8 mouse cellular contexts compared by ENCODE assay signal in genomic region chr19:6076564-6077393, GRCm38 (mm10). TPM values are rescaled to one million over a fixed set of nuclear protein-coding genes. Genes with fewer than 3 reads are reported as not detected.
A peak's percentile ranks its signal among the peaks of the same experiment; 100 is the strongest.
DNase-seq lines count a peak whose midpoint lies in the region; ATAC-seq lines count a peak whose summit lies in the region.

TSS of gene Vps51 (minus strand) at chr19:6077231.

- 1% methylated on average over 33 of the region's 33 CpGs for whole genome bisulfite sequencing in intestine, embryonic 14.5 days

- H3K9me3 ChIP-seq in intestine, embryonic 14.5 days (ENCODE audit: control insufficient read depth, low read length) = no peaks in the 10 kb centered on the region

- DNase-seq in adrenal gland, adult 2 months = peak; percentile 91
- peak; percentile 92 for DNase-seq in embryo, embryonic 11 days
- DNase-seq in gastrocnemius, postnatal 25 days = peak; percentile 83
- DNase-seq in intestine, embryonic 14.5 days (ENCODE audit: low spot score) = peak; percentile 94
- DNase-seq in left cerebral cortex, postnatal 14 days (ENCODE audit: low spot score in 2 of 2) = peak; percentile 88 to 92
- peak; percentile 78 for DNase-seq in right cerebral cortex, postnatal 14 days
- peak; percentile 74 for DNase-seq in urinary bladder, postnatal 25 days (ENCODE audit: low spot score)

- ATAC-seq in intestine, embryonic 14.5 days (replicated peaks; ENCODE audit: low FRiP score, low TSS enrichment, low read depth) = peak; percentile 82
- ATAC-seq in megakaryocyte-erythroid progenitor cell, adult 5-6 weeks (replicated peaks; ENCODE audit: low FRiP score, low TSS enrichment, poor library complexity, severe bottlenecking) = peak; percentile 98

- peak within 1 kb of the TSS; percentile 72 for H3K9ac ChIP-seq in intestine, embryonic 14.5 days (ENCODE audit: low read length)

- H3K4me3 ChIP-seq in intestine, embryonic 14.5 days (ENCODE audit: low read depth, low read length) = peak within 1 kb of the TSS; percentile 80

- intact Hi-C loops in left cerebral cortex, postnatal 14 days (cut with DNase I) = no loop called here

- peak within 1 kb of the TSS; percentile 81 for H3K27ac ChIP-seq in intestine, embryonic 14.5 days (ENCODE audit: low read depth)

- no peaks in the 10 kb centered on the region for H3K27me3 ChIP-seq in intestine, embryonic 14.5 days (replicated peaks; ENCODE audit: control insufficient read depth, insufficient read depth, low read length)

- H3K4me1 ChIP-seq in intestine, embryonic 14.5 days (replicated peaks; ENCODE audit: control insufficient read depth, insufficient read depth, low read length) = peaks cover 8% of the 10 kb centered on the region

- H3K4me2 ChIP-seq in intestine, embryonic 14.5 days (ENCODE audit: low read length) = peak within 1 kb of the TSS; percentile 97

- peaks cover 49% of the 10 kb centered on the region for H3K36me3 ChIP-seq in intestine, embryonic 14.5 days (ENCODE audit: control insufficient read depth, insufficient read depth, low read length)

RNA-seq across cellular contexts. Expression of gene Vps51, which starts in this region (rescaled TPM):
- 10 to 100 TPM; 57.1 to 60.0 TPM for total RNA-seq in adrenal gland, adult 2 months (2021)
- 64.4 and 66.3 TPM in 2 replicates for polyA plus RNA-seq in adrenal gland, adult 2 months (2012; rRNA removed)
- 10 to 100 TPM; 18.0 to 19.1 TPM for total RNA-seq in gastrocnemius, postnatal 25 days (2021)
- polyA plus RNA-seq in intestine, embryonic 14.5 days (2014; fragmentation: Nextera tagmentation; extraction: Ambion mirVana) = 63.9 and 65.0 TPM in 2 replicates
- 10 to 100 TPM; 73.9 to 87.1 TPM for total RNA-seq in left cerebral cortex, postnatal 14 days (2021)
- total RNA-seq in megakaryocyte-erythroid progenitor cell, adult 5-6 weeks (2014; fragmentation: Nextera tagmentation) = 45.2 and 61.4 TPM in 2 replicates
- total RNA-seq in megakaryocyte-erythroid progenitor cell, adult 5-6 weeks (2017) = 33.9 and 40.6 TPM in 2 replicates

Comparison
In these comparisons a context has a peak if more than half of its experiments do, and no peak if none do; other contexts are left out.
1. Peak in every context shown above with its lines: DNase-seq, ATAC-seq, H3K4me3 ChIP-seq and H3K27ac ChIP-seq.